ENCODE assay signal across 9 mouse cellular contexts in genomic region chr1:167781787-167782484, GRCm38 (mm10).
DNase-seq lines count a peak whose midpoint lies in the region; ATAC-seq and TF ChIP-seq lines count a peak whose summit lies in the region.
"Had no signal": no experiment of that assay in that cellular context is flagged by ENCODE, and none has a peak within 500 bp of the region (broad histone marks: within the 10 kb centered on the region; RNA-seq: fewer than 3 reads in every experiment).

No protein-coding gene starts in this region.

- H3K9me3 ChIP-seq in intestine, embryonic 16.5 days (ENCODE audit: control insufficient read depth, low read length) = no peaks in the 10 kb centered on the region
- no peaks in the 10 kb centered on the region for H3K9me3 ChIP-seq in midbrain, embryonic 13.5 days
- H3K9me3 ChIP-seq: megakaryocyte, embryonic 14.5 days had no signal

- H3K4me1 ChIP-seq in thymus, adult 2 months (replicated peaks; ENCODE audit: control insufficient read depth, insufficient read depth, low read length) = no peaks in the 10 kb centered on the region
- H3K4me1 ChIP-seq in intestine, embryonic 16.5 days (ENCODE audit: control insufficient read depth, insufficient read depth, low read length) = no peaks in the 10 kb centered on the region
- peaks cover 5% of the 10 kb centered on the region; the same call in 1 of the 2 replicates for H3K4me1 ChIP-seq in midbrain, embryonic 13.5 days (replicated peaks)
- H3K4me1 ChIP-seq: megakaryocyte, embryonic 14.5 days had no signal

- no peak overlapping the region for H3K27ac ChIP-seq in thymus, adult 2 months (ENCODE audit: control insufficient read depth, insufficient read depth, low read length)
- H3K27ac ChIP-seq in intestine, embryonic 16.5 days (ENCODE audit: low read length) = no peak overlapping the region
- H3K27ac ChIP-seq in midbrain, embryonic 13.5 days = no peak overlapping the region

- H3K4me2 ChIP-seq in intestine, embryonic 16.5 days (ENCODE audit: low read depth, low read length) = no peak overlapping the region
- H3K4me2 ChIP-seq in midbrain, embryonic 13.5 days (replicated peaks) = no peak overlapping the region

- TF ChIP-seq CTCF in thymus, adult 2 months (IDR thresholded peaks at IDR 0.05; ENCODE audit: borderline replicate concordance, control insufficient read depth, extremely low read depth, insufficient read depth, low read length, poor library complexity) = no peak

- peak; percentile 60 for ATAC-seq in intestine, embryonic 16.5 days
- ATAC-seq in midbrain, embryonic 13.5 days = peak; percentile 75

- H3K4me3 ChIP-seq in thymus, adult 2 months (ENCODE audit: control insufficient read depth, insufficient read depth, low read length) = no peak overlapping the region
- H3K4me3 ChIP-seq in intestine, embryonic 16.5 days (ENCODE audit: low read length) = no peak overlapping the region
- no peak overlapping the region for H3K4me3 ChIP-seq in midbrain, embryonic 13.5 days (replicated peaks)
- H3K4me3 ChIP-seq: megakaryocyte, embryonic 14.5 days had no signal

- intact Hi-C loops in gastrocnemius, postnatal 14 days (cut with DNase I; ENCODE audit: low total_unique reads) = no loop called here
- intact Hi-C loops in left cerebral cortex, postnatal 25 days (cut with DNase I) = loop anchor here (5.0 to 10.0 kb wide), 2 partner anchors 90 to 367 kb away; no protein-coding TSS in a partner anchor

- H3K27me3 ChIP-seq in thymus, adult 2 months (ENCODE audit: control insufficient read depth, insufficient read depth, low read length) = no peaks in the 10 kb centered on the region; the same call in 1 of the 2 replicates
- no peaks in the 10 kb centered on the region for H3K27me3 ChIP-seq in intestine, embryonic 16.5 days (replicated peaks; ENCODE audit: control insufficient read depth, insufficient read depth, low read length)
- H3K27me3 ChIP-seq in midbrain, embryonic 13.5 days = peaks cover 15% of the 10 kb centered on the region
- H3K27me3 ChIP-seq: megakaryocyte, embryonic 14.5 days had no signal

- no peaks in the 10 kb centered on the region for H3K36me3 ChIP-seq in thymus, adult 2 months (ENCODE audit: control insufficient read depth, insufficient read depth, low read length)
- no peaks in the 10 kb centered on the region for H3K36me3 ChIP-seq in intestine, embryonic 16.5 days (ENCODE audit: control insufficient read depth, insufficient read depth, low read length)
- H3K36me3 ChIP-seq in midbrain, embryonic 13.5 days = no peaks in the 10 kb centered on the region

- WGBS in thymus, adult 2 months = 58% methylated on average over 10 of the region's 10 CpGs
- 60% methylated on average over 10 of the region's 10 CpGs for WGBS in intestine, embryonic 16.5 days
- 25% methylated on average over 10 of the region's 10 CpGs for WGBS in midbrain, embryonic 13.5 days

- DNase-seq in thymus, adult 2 months = peak; percentile 13
- no peak for DNase-seq in thymus, adult 18-20 months
- DNase-seq in cerebellum, adult 9-11 months = peak; percentile 14
- DNase-seq in gastrocnemius, postnatal 14 days = peak; percentile 77
- DNase-seq in left cerebral cortex, postnatal 25 days (ENCODE audit: low spot score in 2 of 2) = peak; percentile 27 to 45
- DNase-seq in thymus, postnatal 0 days (ENCODE audit: low spot score) = peak; percentile 29

- TF ChIP-seq POLR2A in thymus, adult 2 months (IDR thresholded peaks at IDR 0.05; ENCODE audit: control insufficient read depth, extremely low read depth, insufficient read depth, low read length, poor library complexity) = no peak

- H3K9ac ChIP-seq in intestine, embryonic 16.5 days (ENCODE audit: low read depth, low read length) = no peak overlapping the region
- no peak overlapping the region for H3K9ac ChIP-seq in midbrain, embryonic 13.5 days (replicated peaks)

Comparison
In these comparisons a context has a peak if more than half of its experiments do, and no peak if none do; other contexts are left out.
1. DNase-seq: peak in thymus, adult 2 months (single experiment), cerebellum, adult 9-11 months (single experiment), gastrocnemius, postnatal 14 days (single experiment), left cerebral cortex, postnatal 25 days (2 of 2) and thymus, postnatal 0 days (single experiment); none in thymus, adult 18-20 months (0 of 2).